Mouse (Mus musculus) midbrain, embryonic 13.5 days (tissue): ENCODE measurements around the gene Fam205a4. TPM values are rescaled to one million over a fixed set of nuclear protein-coding genes. Genes with fewer than 3 reads are reported as not detected.
"Not testable (repeated sequence)": the region's sequence is repeated elsewhere in the genome, so short reads cannot be mapped to it uniquely, and the experiment has no call there.

Source experiments
- ATAC-seq: fragments of 200-750 bp; cut with Nextera tagmentation; 2 replicates; pipeline ENCODE4 v1.8.0; 2017; ENCODE audit warnings: mild to moderate bottlenecking, moderate TSS enrichment, moderate library complexity
- H3K27ac ChIP-seq: fragments of 300-500 bp; sonication (generic); 2 replicates; pipeline ENCODE4 v1.5.1; 2015; ENCODE audit warnings: inconsistent platforms, mild to moderate bottlenecking, moderate library complexity
- H3K27me3 ChIP-seq: fragments of 300-500 bp; sonication (generic); 2 replicates; pipeline ENCODE4 v1.6.1; 2015; ENCODE audit warnings: mild to moderate bottlenecking, inconsistent platforms
- H3K36me3 ChIP-seq: fragments of 300-500 bp; sonication (generic); 2 replicates; pipeline ENCODE4 v1.6.1; 2015; ENCODE audit warnings: mild to moderate bottlenecking, inconsistent platforms
- H3K4me1 ChIP-seq: fragments of 300-500 bp; sonication (generic); replicated peaks from 2 replicates; pipeline ENCODE4 v1.6.1; 2015; ENCODE audit warnings: inconsistent platforms
- H3K4me2 ChIP-seq: fragments of 300-500 bp; sonication (generic); replicated peaks from 2 replicates; pipeline ENCODE4 v1.6.1; 2015; ENCODE audit warnings: moderate library complexity, mild to moderate bottlenecking, inconsistent platforms
- H3K4me3 ChIP-seq: fragments of 300-500 bp; sonication (generic); replicated peaks from 2 replicates; pipeline ENCODE4 v1.5.1; 2015; ENCODE audit warnings: mild to moderate bottlenecking, inconsistent platforms
- H3K9ac ChIP-seq: fragments of 300-500 bp; sonication (generic); replicated peaks from 2 replicates; pipeline ENCODE4 v1.6.1; 2015; ENCODE audit warnings: mild to moderate bottlenecking, inconsistent platforms
- H3K9me3 ChIP-seq: fragments of 300-500 bp; sonication (generic); 2 replicates; pipeline ENCODE4 v1.6.1; 2016; ENCODE audit warnings: mild to moderate bottlenecking, inconsistent platforms
- WGBS: fragments of 180-500 bp; shearing (Covaris S2); methylation state at CpG from one replicate; pipeline ENCODE4 v1.1.7; 2015; 5-methylcytosine and 5-hydroxymethylcytosine counted together
- polyA plus RNA-seq: library from polyadenylated mRNA; unstranded; fragments of >200 nt; fragmentation: Nextera tagmentation; extraction: Ambion mirVana; gene quantifications from 2 replicates; pipeline ENCODE4 v1.2.1, GENCODE M21; 2015

Fam205a4 gene
- 0.36 and 0.44 TPM in 2 replicates for polyA plus RNA-seq

DNA sequence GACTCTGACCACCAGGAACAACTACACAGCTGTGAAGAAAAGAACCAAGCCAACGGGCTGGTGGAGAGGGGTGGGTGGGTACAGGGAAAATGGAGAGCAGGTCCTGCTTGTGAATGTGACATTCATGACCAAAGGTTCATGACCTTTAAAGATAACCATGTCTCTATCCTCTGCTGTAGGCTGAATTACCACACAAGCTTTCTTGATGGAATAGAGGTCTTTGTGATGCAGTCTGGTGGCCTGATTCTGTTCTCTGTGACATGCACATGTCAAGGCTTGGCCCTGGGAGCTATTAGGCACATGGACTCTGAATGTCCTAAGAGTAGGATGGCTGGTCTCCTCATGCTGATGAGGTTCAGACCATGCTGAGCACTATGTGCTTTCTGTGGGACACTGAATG lies at the start of gene Fam205a4:
Fam205a4 (plus strand) TSS at position 301 of the 400 bp plus-strand sequence.
- not testable (repeated sequence) for H3K27me3 ChIP-seq, H3K27ac ChIP-seq, H3K36me3 ChIP-seq, H3K4me2 ChIP-seq, H3K4me3 ChIP-seq, ATAC-seq, H3K4me1 ChIP-seq, H3K9ac ChIP-seq, H3K9me3 ChIP-seq
- WGBS = no CpG with 5 or more reads among the region's 1 CpGs

DNA sequence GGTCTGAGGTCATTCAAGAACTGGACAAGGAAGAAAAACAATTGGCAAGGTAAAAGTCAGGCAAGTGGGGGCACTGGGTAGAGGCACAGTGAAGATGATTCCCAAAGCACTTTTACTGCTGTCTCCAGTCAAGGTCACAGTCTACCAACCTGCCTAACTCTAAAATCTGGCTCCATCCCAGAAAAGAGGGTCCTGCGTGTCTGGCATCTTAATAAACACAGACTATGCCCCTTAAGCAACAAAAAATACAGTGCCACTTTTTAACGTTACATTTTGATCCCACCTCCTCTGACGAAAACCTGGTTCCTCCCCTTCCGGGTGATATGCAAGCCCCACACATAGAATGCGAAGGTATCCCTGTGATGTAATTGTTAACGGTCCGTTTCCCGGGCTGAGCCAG lies 24.6 kb upstream of the Fam205a4 start, which contains the start of gene Gm20878:
Gm20878 (plus strand) TSS at position 301 of the 400 bp plus-strand sequence.
- not testable (repeated sequence) for H3K9me3 ChIP-seq, H3K36me3 ChIP-seq, H3K4me1 ChIP-seq, H3K4me3 ChIP-seq, H3K9ac ChIP-seq, H3K4me2 ChIP-seq, ATAC-seq, H3K27me3 ChIP-seq, H3K27ac ChIP-seq
- WGBS = no CpG with 5 or more reads among the region's 8 CpGs

Other genes with a start within 250 kb of the Fam205a4 start
- gene Dctn3, start 242.9 kb upstream of the Fam205a4 start, polyA plus RNA-seq = 270 and 278 TPM in 2 replicates
- 0.26 and 0.32 TPM in 2 replicates for gene Arid3c, start 234.9 kb upstream of the Fam205a4 start, polyA plus RNA-seq
- 29.7 and 30.0 TPM in 2 replicates for gene Galt, start 210.8 kb upstream of the Fam205a4 start, polyA plus RNA-seq
- 47.9 and 49.9 TPM in 2 replicates for gene Sigmar1, start 209.9 kb upstream of the Fam205a4 start, polyA plus RNA-seq
- gene Ccl27a, start 191.8 kb upstream of the Fam205a4 start, polyA plus RNA-seq = 235 and 237 TPM in 2 replicates
- not detected in 2 replicates for gene Gm21541, start 62.4 kb upstream of the Fam205a4 start, polyA plus RNA-seq
- 7.8 and 8.7 TPM in 2 replicates for gene Gm20878, start 24.5 kb upstream of the Fam205a4 start, polyA plus RNA-seq
- gene Gm21093, start 68.7 kb downstream of the Fam205a4 start, polyA plus RNA-seq = 0.41 and 0.63 TPM in 2 replicates
- gene Gm3893, start 125.1 kb downstream of the Fam205a4 start, polyA plus RNA-seq = not detected in 2 replicates
- gene Gm13304, start 148.8 kb downstream of the Fam205a4 start, polyA plus RNA-seq = not detected in 2 replicates
- 0.90 TPM in 1 of 2 replicates, not detected in the other for gene Gm13306, start 187.4 kb downstream of the Fam205a4 start, polyA plus RNA-seq
- not detected in 2 replicates for gene Gm13305, start 202.5 kb downstream of the Fam205a4 start, polyA plus RNA-seq